Mouse (Mus musculus): ENCODE data around the gene Ppfia1.
A peak's percentile ranks its signal among the peaks of the same experiment; 100 is the strongest.

The Ppfia1 gene

GRCm38 (mm10) chr7:144489067-144489774, 64.3 kb downstream of the Ppfia1 start:
- no peak for DNase-seq (ENCODE audit: low read depth, low spot score)

- DNase-seq (ENCODE audit: low read depth, low spot score), result no peak
These were observed 73.2 kb downstream of the Ppfia1 start for GRCm38 (mm10) chr7:144480314-144480713.

- no peak for DNase-seq (ENCODE audit: low read depth, low spot score)
These were observed 74.0 kb downstream of the Ppfia1 start for GRCm38 (mm10) chr7:144479569-144479968.

GRCm38 (mm10) chr7:144475741-144476140, 77.8 kb downstream of the Ppfia1 start:
- no peak for DNase-seq (ENCODE audit: low read depth, low spot score)

- no peak for DNase-seq (ENCODE audit: low read depth, low spot score)
These were observed 80.0 kb downstream of the Ppfia1 start for GRCm38 (mm10) chr7:144473486-144473885.

GRCm38 (mm10) chr7:144471103-144471502, 82.4 kb downstream of the Ppfia1 start:
- DNase-seq (ENCODE audit: low read depth, low spot score), result no peak

- peak; percentile 64 for DNase-seq (ENCODE audit: low read depth, low spot score)
These were observed 82.9 kb downstream of the Ppfia1 start, which contains the start of gene Cttn for GRCm38 (mm10) chr7:144470545-144471059. TSS of gene Cttn (minus strand) at chr7:144471009.

- DNase-seq (ENCODE audit: low read depth, low spot score), result no peak
These were observed 83.5 kb downstream of the Ppfia1 start for GRCm38 (mm10) chr7:144469908-144470544.

GRCm38 (mm10) chr7:144469181-144469641, 84.3 kb downstream of the Ppfia1 start:
- DNase-seq (ENCODE audit: low read depth, low spot score), result no peak

GRCm38 (mm10) chr7:144468741-144469140, 84.8 kb downstream of the Ppfia1 start:
- no peak for DNase-seq (ENCODE audit: low read depth, low spot score)

GRCm38 (mm10) chr7:144462577-144462976, 91.0 kb downstream of the Ppfia1 start:
- DNase-seq (ENCODE audit: low read depth, low spot score), result no peak

- no peak for DNase-seq (ENCODE audit: low read depth, low spot score)
These were observed 92.2 kb downstream of the Ppfia1 start for GRCm38 (mm10) chr7:144461246-144461902.

- DNase-seq (ENCODE audit: low read depth, low spot score), result no peak
These were observed 94.6 kb downstream of the Ppfia1 start for GRCm38 (mm10) chr7:144458881-144459280.

- no peak for DNase-seq (ENCODE audit: low read depth, low spot score)
These were observed 102.9 kb downstream of the Ppfia1 start for GRCm38 (mm10) chr7:144450661-144451060.

- DNase-seq (ENCODE audit: low read depth, low spot score), result no peak
These were observed 103.6 kb downstream of the Ppfia1 start for GRCm38 (mm10) chr7:144449637-144450570.

GRCm38 (mm10) chr7:144448186-144448585, 105.3 kb downstream of the Ppfia1 start:
- DNase-seq (ENCODE audit: low read depth, low spot score), result no peak

GRCm38 (mm10) chr7:144447146-144447545, 106.4 kb downstream of the Ppfia1 start:
- no peak for DNase-seq (ENCODE audit: low read depth, low spot score)

GRCm38 (mm10) chr7:144444788-144445187, 108.7 kb downstream of the Ppfia1 start:
- DNase-seq (ENCODE audit: low read depth, low spot score), result no peak

GRCm38 (mm10) chr7:144441976-144442375, 111.6 kb downstream of the Ppfia1 start:
- no peak for DNase-seq (ENCODE audit: low read depth, low spot score)

- no peak for DNase-seq (ENCODE audit: low read depth, low spot score)
These were observed 112.1 kb downstream of the Ppfia1 start for GRCm38 (mm10) chr7:144441466-144441865.

- DNase-seq (ENCODE audit: low read depth, low spot score), result no peak
These were observed 114.7 kb downstream of the Ppfia1 start for GRCm38 (mm10) chr7:144438811-144439210.

Measured in WW6 (cell line).